Mouse (Mus musculus) embryo, embryonic 11.5 days (tissue): ENCODE data around the gene Slc7a14.

Experiments
- DNase-seq: peaks from one replicate; pipeline ENCODE4 v3.0.0-alpha.2; 2012; ENCODE audit warnings: low read depth, low spot score

The Slc7a14 gene

DNA sequence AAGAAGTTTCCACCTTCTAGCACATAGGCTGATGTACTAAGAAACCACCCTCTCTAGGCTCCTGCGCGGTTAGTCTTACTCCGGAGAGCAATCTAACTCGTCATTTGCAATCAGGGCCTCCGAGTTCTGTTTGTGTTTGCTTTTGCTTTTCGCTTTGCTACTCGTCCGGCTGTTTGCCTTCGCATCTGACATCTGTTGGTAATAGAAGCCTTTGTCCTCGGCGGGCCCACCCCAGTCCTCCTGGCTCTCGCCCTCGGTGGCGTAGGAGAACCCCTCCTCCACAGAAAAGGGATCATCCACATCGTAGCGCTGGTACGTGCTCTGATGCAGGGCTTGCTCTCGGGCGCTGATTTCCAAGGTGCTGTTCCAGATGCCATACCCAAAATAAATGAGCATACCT, 101.2 kb downstream of the Slc7a14 start:
- no peak for DNase-seq

- no peak for DNase-seq
These were observed 101.7 kb downstream of the Slc7a14 start for GRCm38 (mm10) chr3:31208458-31208994.

- DNase-seq, result no peak
These were observed 102.1 kb downstream of the Slc7a14 start for GRCm38 (mm10) chr3:31208046-31208445.

GRCm38 (mm10) chr3:31205167-31205566, 105.0 kb downstream of the Slc7a14 start:
- DNase-seq, result no peak

DNA sequence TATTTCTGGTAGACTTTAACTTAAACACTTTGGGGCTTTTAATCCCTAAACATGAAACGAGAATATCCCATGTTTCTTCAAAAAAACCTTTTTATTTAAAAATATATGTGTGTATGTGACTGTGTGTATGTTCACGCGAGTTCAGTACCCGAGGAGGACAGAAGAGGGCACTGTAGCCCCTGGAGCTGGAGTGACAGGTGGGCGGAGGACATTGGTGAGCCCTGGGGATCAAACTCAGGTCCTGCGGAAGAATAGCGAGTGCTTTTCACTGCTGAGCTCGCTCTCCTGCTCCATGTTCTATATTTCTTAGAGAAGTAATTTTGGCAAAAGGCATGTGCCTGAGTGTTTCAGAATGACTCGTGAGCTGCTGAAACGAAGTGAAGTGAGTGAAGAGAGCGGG, 106.2 kb downstream of the Slc7a14 start:
- DNase-seq, result no peak

GRCm38 (mm10) chr3:31199162-31199877, 110.9 kb downstream of the Slc7a14 start:
- DNase-seq, result no peak

- DNase-seq, result no peak
These were observed 118.8 kb downstream of the Slc7a14 start for GRCm38 (mm10) chr3:31191402-31191801.

GRCm38 (mm10) chr3:31190342-31190741, 119.8 kb downstream of the Slc7a14 start:
- DNase-seq, result no peak

DNA sequence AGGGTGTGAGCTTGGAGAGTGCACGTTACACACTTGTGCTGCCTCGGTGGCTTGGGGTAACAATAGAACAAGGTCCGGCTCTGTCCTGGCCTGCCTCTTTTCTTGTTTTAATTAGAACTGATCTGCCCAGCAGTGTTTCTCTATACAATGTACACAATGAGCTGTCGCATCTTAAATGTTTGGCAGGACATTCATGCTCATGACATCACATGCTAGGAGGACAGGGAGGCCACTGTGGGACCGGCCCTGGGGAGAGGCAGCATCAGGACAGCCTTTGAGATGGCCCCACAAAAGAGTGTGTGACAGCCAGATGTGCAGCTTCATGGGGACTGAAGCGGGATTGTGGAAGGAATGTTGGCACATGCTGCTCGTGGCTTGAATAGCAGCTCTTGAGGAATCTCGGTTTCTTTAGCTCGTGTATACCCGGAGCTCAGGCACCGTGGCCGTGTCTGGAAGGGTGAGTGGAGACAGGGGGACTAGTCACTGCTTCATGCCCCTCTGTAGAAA, 143.8 kb downstream of the Slc7a14 start:
- DNase-seq, result no peak

DNA sequence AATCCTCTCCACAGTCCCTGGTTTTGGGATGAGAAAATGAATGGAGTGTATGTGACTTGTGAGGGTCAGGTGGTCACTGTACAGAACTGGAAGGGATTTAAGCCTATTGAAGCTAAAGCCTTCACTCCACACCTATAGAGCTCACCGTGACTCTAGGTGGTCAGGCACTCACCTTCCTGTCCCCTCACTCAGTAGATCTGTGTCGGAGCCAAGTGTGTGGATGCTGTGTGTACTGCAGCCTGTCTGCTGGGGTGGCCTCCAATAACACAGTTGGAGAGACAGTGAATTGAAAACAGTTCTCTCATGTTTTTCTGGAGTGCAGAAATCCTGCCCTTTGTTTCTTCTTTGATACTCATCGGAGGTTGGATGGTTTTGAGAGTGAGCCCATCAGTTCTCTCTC, 144.4 kb downstream of the Slc7a14 start:
- no peak for DNase-seq

- no peak for DNase-seq
These were observed 147.3 kb downstream of the Slc7a14 start for GRCm38 (mm10) chr3:31162860-31163259.

- no peak for DNase-seq
These were observed 148.8 kb downstream of the Slc7a14 start for GRCm38 (mm10) chr3:31161336-31161735.

GRCm38 (mm10) chr3:31160046-31160445, 150.1 kb downstream of the Slc7a14 start:
- DNase-seq, result no peak

GRCm38 (mm10) chr3:31157776-31158175, 152.4 kb downstream of the Slc7a14 start:
- DNase-seq, result no peak

- DNase-seq, result no peak
These were observed 154.1 kb downstream of the Slc7a14 start for GRCm38 (mm10) chr3:31156126-31156525.
